Mouse (Mus musculus) ovary, postnatal 14 days (tissue): Measurements from ENCODE around the gene Olfr205.
"Not testable (repeated sequence)": the region's sequence is repeated elsewhere in the genome, so short reads cannot be mapped to it uniquely, and the experiment has no call there.

Source experiments
- DNase-seq: peaks from one replicate; pipeline ENCODE4 v3.0.0; 2022; ENCODE audit warnings: low spot score

The Olfr205 gene

GRCm38 (mm10) chr16:59331038-59331437 is at the start of gene Olfr205:
Gene Olfr205, minus strand, starts transcription at chr16:59331138.
- DNase-seq, result no peak

- no peak for DNase-seq
These were observed 33.0 kb upstream of the Olfr205 start, which contains the start of gene Olfr209 for GRCm38 (mm10) chr16:59363893-59364292. Gene Olfr209, minus strand, starts transcription at chr16:59363993.

- no peak for DNase-seq
These were observed 18.2 kb upstream of the Olfr205 start, which contains the start of gene Olfr206 for GRCm38 (mm10) chr16:59349146-59349545. Gene Olfr206, minus strand, starts transcription at chr16:59349246.

GRCm38 (mm10) chr16:59323262-59323661 is 7.7 kb downstream of the Olfr205 start:
- DNase-seq, result not testable (repeated sequence)

GRCm38 (mm10) chr16:59318148-59318547 is 12.8 kb downstream of the Olfr205 start, which contains the start of gene Olfr204:
Gene Olfr204, minus strand, starts transcription at chr16:59318248.
- DNase-seq, result no peak

GRCm38 (mm10) chr16:59298581-59298980 is 32.4 kb downstream of the Olfr205 start, which contains the start of gene Olfr203:
Gene Olfr203, plus strand, starts transcription at chr16:59298881.
- no peak for DNase-seq

GRCm38 (mm10) chr16:59287576-59287975 is 43.4 kb downstream of the Olfr205 start:
- DNase-seq, result not testable (repeated sequence)

- DNase-seq, result no peak
These were observed 44.2 kb downstream of the Olfr205 start, which contains the start of gene Olfr202 for GRCm38 (mm10) chr16:59286693-59287092. Gene Olfr202, minus strand, starts transcription at chr16:59286793.

- no peak for DNase-seq
These were observed 47.5 kb downstream of the Olfr205 start for GRCm38 (mm10) chr16:59283476-59283875.

- no peak for DNase-seq
These were observed 50.4 kb downstream of the Olfr205 start for GRCm38 (mm10) chr16:59280542-59280941.
